Mouse (Mus musculus) inflammation-experienced regulatory T-cells (primary cell): ENCODE measurements around the gene Brat1. TPM values are rescaled to one million over a fixed set of nuclear protein-coding genes. Genes with fewer than 3 reads are reported as not detected.

Experiments used
- polyA plus RNA-seq, 2 experiments: library from polyadenylated mRNA; unstranded; fragments of 100-300 nt; shearing (Covaris generic); gene quantifications; one replicate each; pipeline ENCODE4 v1.2.1; 2017

Brat1 gene
- polyA plus RNA-seq: 10 to 100 TPM; 27.7 to 30.7 TPM

GRCm38 (mm10) chr5:140704378-140705251, at the start of gene Brat1:
Gene Brat1 (plus strand): TSS chr5:140705011.

GRCm38 (mm10) chr5:140702103-140702513, 2.7 kb upstream of the Brat1 start, which contains the start of gene Iqce:
Gene Iqce (minus strand): TSS chr5:140702378.

GRCm38 (mm10) chr5:140723822-140724221, 19.0 kb downstream of the Brat1 start, which contains the start of gene Amz1:
Gene Amz1 (plus strand): TSS chr5:140724127.

Other genes starting within 250 kb of the Brat1 start
- 10 to 100 TPM; 36.9 to 52.0 TPM for gene Chst12, start 199.5 kb upstream of the Brat1 start, polyA plus RNA-seq
- gene Grifin, start 139.9 kb upstream of the Brat1 start, polyA plus RNA-seq: 1 to 10 TPM in 1 of 2 experiments, not detected in 1; 1.2 TPM
- 100 to 1,000 TPM; 243 to 259 TPM for gene Lfng, start 97.7 kb upstream of the Brat1 start, polyA plus RNA-seq
- gene Ttyh3, start 56.0 kb upstream of the Brat1 start, polyA plus RNA-seq: 10 to 100 TPM; 19.2 to 28.7 TPM
- gene Iqce, start 2.6 kb upstream of the Brat1 start, polyA plus RNA-seq: 10 to 100 TPM; 33.9 to 34.3 TPM
- gene Amz1, start 19.1 kb downstream of the Brat1 start, polyA plus RNA-seq: 1 to 10 TPM in 1 of 2 experiments, under 1 TPM in 1; 0.49 to 5.4 TPM
- 10 to 100 TPM; 20.8 to 33.7 TPM for gene Gna12, start 125.4 kb downstream of the Brat1 start, polyA plus RNA-seq